Mouse (Mus musculus) layer of hippocampus, adult 18-20 months (tissue): ENCODE data around the gene Prr3. TPM values are rescaled to one million over a fixed set of nuclear protein-coding genes. Genes with fewer than 3 reads are reported as not detected.
"Not testable (repeated sequence)": the region's sequence is repeated elsewhere in the genome, so short reads cannot be mapped to it uniquely, and the experiment has no call there.

Experiments used
- DNase-seq, 2 experiments: peaks; one replicate each; pipeline ENCODE4 v3.0.0; 2022; ENCODE audit warnings: low spot score in 2 of 2
- microRNA-seq, 2 experiments: library from miRNA; unstranded; fragments of <30 nt; microRNA quantifications; one replicate each; pipeline ENCODE4 v1.2.0; 2021
- total RNA-seq, 2 experiments: library from RNA; stranded (reverse); gene quantifications; 2 replicates each; pipeline ENCODE4 v1.2.3; 2021

Prr3 gene
- total RNA-seq, 2 experiments from 2014 or later: 39.8 to 41.6 TPM

DNA sequence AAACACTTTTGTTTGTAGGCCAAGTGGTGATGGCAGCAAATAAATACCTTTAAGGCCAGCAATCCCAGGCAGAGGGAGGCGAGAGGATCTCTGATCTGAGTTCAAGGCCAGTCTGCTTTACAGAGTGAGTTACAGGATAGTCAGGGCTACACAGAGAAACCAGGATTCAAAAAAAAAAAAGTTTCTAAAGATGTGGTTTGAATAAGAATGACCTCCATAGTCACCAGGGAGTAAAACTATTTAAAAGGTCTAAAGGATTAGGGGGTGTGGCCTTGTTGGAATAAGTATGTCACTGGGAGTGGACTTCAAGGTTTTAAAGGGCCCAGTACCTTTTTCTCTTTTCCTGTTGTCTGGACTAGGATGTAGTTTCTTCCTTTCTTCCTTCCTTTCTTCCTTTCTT lies 40.1 kb downstream of the Prr3 start:
- DNase-seq: no peak

DNA sequence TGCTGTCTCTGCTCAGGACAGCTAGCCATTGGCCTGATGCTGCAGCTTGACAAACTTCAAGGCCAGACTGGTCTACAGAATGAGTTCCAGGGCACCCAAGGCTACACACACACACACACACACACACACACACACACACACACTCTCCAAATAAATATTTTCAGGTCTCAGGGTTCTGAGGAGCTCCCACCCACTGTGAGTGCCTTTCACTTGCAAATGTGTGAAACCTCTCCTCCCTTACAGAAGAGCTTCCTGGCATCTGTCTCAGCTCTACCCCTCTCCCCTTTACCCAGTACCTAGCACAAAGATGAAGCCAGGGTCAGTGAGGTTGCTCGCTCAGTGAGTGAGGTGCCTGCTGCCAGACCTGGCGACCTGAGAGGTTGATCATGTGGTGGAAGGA lies 40.9 kb downstream of the Prr3 start:
- no peak for DNase-seq

DNA sequence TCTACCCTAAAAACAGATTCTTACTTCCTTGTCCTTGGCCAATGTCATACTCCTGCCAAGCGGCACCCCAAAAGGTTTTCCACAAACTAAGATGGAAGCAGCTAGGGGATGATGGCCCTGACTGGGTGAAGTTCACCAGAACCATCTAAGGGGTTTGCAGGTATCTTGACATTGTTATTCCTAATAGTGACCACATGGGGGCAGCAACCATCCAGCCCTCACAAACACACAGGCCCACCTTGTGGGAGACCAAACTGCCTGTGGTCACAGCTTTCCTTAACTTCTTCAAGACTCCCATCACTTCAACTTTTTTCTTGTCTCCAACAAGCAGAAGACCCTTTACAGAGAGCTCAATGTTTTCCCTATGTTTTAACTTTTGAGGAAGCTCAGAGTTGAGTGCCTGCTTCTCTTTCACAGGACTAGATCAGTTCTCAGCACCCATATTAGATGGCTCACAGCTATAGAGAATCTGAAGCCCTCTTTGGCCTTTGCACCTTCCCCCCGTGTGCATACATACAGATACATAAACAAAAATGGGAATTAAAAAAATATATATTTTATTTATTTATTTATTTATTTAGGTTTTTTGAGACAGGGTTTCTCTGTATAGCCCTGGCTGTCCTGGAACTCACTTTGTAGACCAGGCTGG lies 42.2 kb downstream of the Prr3 start:
- peak in 1 of 2 experiments; percentile 64 for DNase-seq

DNA sequence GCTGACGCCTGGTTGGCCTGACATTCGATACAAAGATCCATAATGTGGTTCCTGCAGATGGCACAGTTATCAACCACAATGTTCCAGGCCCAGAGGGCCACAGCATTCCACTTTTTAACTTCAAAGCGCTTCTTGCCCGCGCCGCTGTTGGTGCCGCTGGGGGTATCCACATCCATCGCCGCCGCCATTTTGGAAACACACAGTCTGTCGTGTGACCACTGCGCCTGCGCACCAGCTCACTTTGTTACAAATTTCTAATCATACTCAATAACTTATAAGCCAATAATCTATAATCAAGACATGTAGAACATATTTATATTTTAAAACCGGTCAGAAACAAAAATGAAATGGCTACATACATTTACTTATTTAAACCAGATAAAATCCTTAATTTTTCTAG lies 44.3 kb downstream of the Prr3 start:
- DNase-seq: not testable (repeated sequence)

DNA sequence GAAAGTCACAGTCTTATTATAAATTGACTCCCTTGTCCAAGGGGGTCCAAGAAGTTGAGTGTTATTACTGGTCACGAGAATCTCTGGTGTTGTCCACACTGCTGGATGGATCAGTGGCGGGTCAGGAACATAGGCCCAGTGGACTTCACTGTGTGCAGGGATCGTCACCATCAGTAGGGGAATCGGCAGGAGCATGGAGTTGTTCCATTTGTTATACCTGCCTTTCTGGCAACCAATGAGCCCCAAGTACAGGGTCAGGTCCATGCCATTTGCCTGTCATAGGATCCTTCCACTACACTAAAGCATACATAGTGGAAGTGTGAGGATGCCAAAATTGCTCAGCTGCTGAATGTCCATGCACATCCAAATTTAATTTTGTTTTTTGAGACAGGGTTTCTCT lies 47.4 kb downstream of the Prr3 start:
- no peak for DNase-seq

DNA sequence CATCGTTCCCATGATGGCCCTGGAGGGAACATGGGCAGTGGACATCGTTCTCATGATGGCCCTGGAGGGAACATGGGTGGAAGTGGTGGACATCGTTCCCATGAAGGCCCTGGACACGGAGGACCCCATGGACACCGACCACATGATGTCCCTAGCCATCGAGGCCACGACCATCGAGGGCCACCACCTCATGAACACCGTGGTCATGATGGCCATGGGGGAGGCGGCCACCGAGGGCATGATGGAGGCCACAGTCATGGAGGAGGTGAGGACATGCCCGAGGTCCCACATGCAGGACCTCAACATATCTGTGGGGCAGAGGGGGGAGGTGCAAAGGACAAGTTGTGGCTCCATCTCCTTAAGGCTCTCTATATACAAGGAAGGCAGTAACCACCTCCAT lies 49.4 kb downstream of the Prr3 start:
- DNase-seq: no peak

DNA sequence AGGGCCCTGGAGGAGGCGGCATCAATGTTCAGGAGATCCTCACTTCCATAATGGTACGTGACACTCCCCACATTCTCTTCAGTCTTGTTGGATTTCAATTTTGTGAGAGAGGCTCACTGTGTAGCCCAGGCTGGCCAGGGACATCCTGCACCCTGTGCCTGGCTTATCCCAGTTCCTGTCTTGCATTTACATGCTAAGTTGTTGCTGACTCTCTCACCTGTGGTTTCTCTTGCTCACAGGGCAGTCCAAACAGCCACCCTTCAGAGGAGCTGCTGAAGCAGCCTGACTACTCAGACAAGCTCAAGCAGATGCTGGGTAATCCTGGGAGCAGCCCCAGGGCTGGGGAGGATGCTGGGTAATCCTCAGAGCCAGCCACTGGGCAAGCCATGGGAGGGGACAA lies 50.5 kb downstream of the Prr3 start:
- DNase-seq: no peak

DNA sequence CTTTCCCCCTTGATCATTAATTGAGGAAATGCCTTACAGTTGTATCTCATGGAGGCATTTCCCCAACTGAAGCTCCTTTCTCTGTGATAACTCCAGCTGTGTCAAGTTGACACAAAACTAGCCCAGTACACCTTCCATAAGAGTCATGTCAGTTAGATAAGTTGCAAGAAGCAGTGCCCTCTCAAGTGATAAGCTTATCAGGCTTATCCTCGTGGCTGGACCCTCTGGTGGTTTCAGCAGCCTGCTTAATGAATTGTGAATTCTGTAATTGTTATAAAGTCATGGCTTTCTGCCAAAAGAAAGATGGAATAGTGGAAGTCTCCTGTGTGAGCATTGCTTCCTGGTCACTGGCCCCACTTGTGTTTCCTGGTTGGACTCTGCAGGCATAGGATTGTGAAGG lies 52.6 kb downstream of the Prr3 start:
- DNase-seq: no peak

DNA sequence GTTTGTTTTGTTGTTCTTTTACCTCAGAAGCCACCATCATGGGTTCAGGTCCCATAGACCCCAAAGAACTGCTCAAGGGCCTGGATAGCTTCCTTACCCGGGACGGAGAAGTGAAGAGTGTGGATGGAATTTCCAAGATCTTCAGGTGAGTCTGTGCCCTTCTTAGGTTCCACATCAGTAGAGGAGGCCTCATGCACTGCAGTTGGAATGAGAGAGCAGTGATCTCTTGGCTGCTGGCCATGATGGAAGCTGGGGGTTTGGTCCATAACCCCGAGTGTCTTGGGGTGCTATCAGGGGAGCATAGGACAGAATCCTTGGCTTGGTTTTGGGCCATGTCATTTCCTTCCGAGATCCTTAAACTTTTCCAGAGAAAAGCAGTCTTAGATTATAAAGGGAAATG lies 56.8 kb downstream of the Prr3 start:
- DNase-seq: no peak

DNA sequence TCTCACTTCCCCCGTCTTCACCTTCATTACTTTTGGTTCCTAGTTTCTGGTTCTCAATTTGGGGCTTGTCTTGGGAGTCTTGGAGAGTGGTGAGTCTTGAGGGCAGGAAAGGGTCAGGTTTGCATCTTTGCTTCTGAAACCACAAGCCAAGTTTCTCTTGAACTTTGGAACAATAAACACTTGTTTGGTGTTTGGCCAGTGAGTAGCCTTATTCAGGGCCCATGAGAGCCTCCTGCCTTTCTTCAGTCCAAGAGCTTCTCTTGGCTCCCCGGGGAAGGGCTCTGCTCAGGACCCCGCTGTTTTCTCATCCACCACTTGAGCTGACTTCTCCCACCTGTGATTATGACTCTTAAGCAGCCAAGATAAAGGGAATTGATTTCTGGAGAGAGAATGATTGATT lies 57.5 kb downstream of the Prr3 start:
- DNase-seq: no peak

Small RNAs within 50 kb of the gene (microRNA-seq; reads per million reads assigned to microRNA genes)
- 228 to 241 reads per million in 2 experiments for gene Mir877

Other genes with a start within 250 kb of the Prr3 start
- gene Ier3, start 158.6 kb downstream of the Prr3 start, total RNA-seq: 1 to 10 TPM; 5.2 to 6.0 TPM
- gene Flot1, start 157.0 kb downstream of the Prr3 start, total RNA-seq: 100 to 1,000 TPM; 122 to 131 TPM
- gene Tubb5, start 141.9 kb downstream of the Prr3 start, total RNA-seq: 100 to 1,000 TPM; 326 to 341 TPM
- gene Mdc1, start 138.7 kb downstream of the Prr3 start, total RNA-seq: 10 to 100 TPM; 17.2 to 18.5 TPM
- gene Nrm, start 118.9 kb downstream of the Prr3 start, total RNA-seq: 1 to 10 TPM; 1.6 to 1.9 TPM
- gene Ppp1r18, start 114.6 kb downstream of the Prr3 start, total RNA-seq: 1 to 10 TPM; 7.1 to 7.6 TPM
- gene Dhx16, start 100.4 kb downstream of the Prr3 start, total RNA-seq: 10 to 100 TPM; 25.0 to 30.2 TPM
- 10 to 100 TPM; 52.9 to 56.7 TPM for gene 2310061I04Rik, start 82.8 kb downstream of the Prr3 start, total RNA-seq
- 10 to 100 TPM; 51.0 to 59.0 TPM for gene Atat1, start 70.2 kb downstream of the Prr3 start, total RNA-seq
- gene Mrps18b, start 63.8 kb downstream of the Prr3 start, total RNA-seq: 10 to 100 TPM; 37.8 to 44.3 TPM
- 10 to 100 TPM; 66.5 to 72.5 TPM for gene Ppp1r10, start 63.8 kb downstream of the Prr3 start, total RNA-seq
- 10 to 100 TPM; 65.0 to 73.2 TPM for gene Abcf1, start 10.5 kb downstream of the Prr3 start, total RNA-seq
- 100 to 1,000 TPM; 147 to 150 TPM for gene Gnl1, start 385 bp downstream of the Prr3 start, total RNA-seq
- 1 to 10 TPM; 1.1 to 1.2 TPM for gene H2-T24, start 40.3 kb upstream of the Prr3 start, total RNA-seq
- 1 to 10 TPM; 5.4 to 5.9 TPM for gene H2-T23, start 52.6 kb upstream of the Prr3 start, total RNA-seq
- gene H2-T22, start 62.5 kb upstream of the Prr3 start, total RNA-seq: 10 to 100 TPM; 13.9 to 15.2 TPM
- gene Gm6034, start 62.7 kb upstream of the Prr3 start, total RNA-seq: not detected
- 1 to 10 TPM in 1 of 2 experiments, under 1 TPM in 1; 0.89 to 1.6 TPM for gene Gm11127, start 78.1 kb upstream of the Prr3 start, total RNA-seq
- gene Gm19684, start 141.4 kb upstream of the Prr3 start, total RNA-seq: not detected
- not detected for gene Gm7030, start 149.2 kb upstream of the Prr3 start, total RNA-seq
- not detected for gene Gm8909, start 188.3 kb upstream of the Prr3 start, total RNA-seq
- gene H2-T3, start 210.1 kb upstream of the Prr3 start, total RNA-seq: not detected